Mouse (Mus musculus) embryonic facial prominence, embryonic 14.5 days (tissue): Measurements from ENCODE around the gene Nob1. TPM values are rescaled to one million over a fixed set of nuclear protein-coding genes. Genes with fewer than 3 reads are reported as not detected.

Experiments
- polyA plus RNA-seq: library from polyadenylated mRNA; unstranded; fragments of >200 nt; fragmentation: Nextera tagmentation; extraction: Ambion mirVana; gene quantifications from 2 replicates; pipeline ENCODE4 v1.2.1, GENCODE M21; 2014

The Nob1 gene
- polyA plus RNA-seq, 1 experiment from 2014 or later: 42.8 TPM

Other genes with a start within 250 kb of the Nob1 start
- 13.7 and 13.8 TPM in 2 replicates for gene Nfat5, start 131.6 kb downstream of the Nob1 start, polyA plus RNA-seq
- 17.9 and 19.7 TPM in 2 replicates for gene Nqo1, start 21.8 kb downstream of the Nob1 start, polyA plus RNA-seq
- 77.8 and 112 TPM in 2 replicates for gene Wwp2, start 11.3 kb upstream of the Nob1 start, polyA plus RNA-seq
- 252 and 269 TPM in 2 replicates for gene Psmd7, start 163.4 kb upstream of the Nob1 start, polyA plus RNA-seq